Mouse (Mus musculus) cerebellum, adult 11 months (tissue): ENCODE results near the gene Ifit1bl2.
"Not testable (repeated sequence)": the region's sequence is repeated elsewhere in the genome, so short reads cannot be mapped to it uniquely, and the experiment has no call there.

Experiments
- DNase-seq: peaks from one replicate; pipeline ENCODE4 v3.0.0; 2022

Gene Ifit1bl2

GRCm38 (mm10) chr19:34607237-34608051 is 33.1 kb downstream of the Ifit1bl2 start, which contains the start of gene Ifit3b:
Ifit3b (plus strand) TSS chr19:34607970.
- DNase-seq, result not testable (repeated sequence)

- no peak for DNase-seq
Measured at GRCm38 (mm10) chr19:34605472-34605871, 35.1 kb downstream of the Ifit1bl2 start.

GRCm38 (mm10) chr19:34601888-34602287 is 38.7 kb downstream of the Ifit1bl2 start, which contains the start of gene Ifit1bl1:
Ifit1bl1 (minus strand) TSS chr19:34601956.
- not testable (repeated sequence) for DNase-seq

GRCm38 (mm10) chr19:34599250-34599649 is 41.3 kb downstream of the Ifit1bl2 start:
- DNase-seq, result not testable (repeated sequence)

- peak; percentile 16 for DNase-seq
Measured at GRCm38 (mm10) chr19:34598341-34598740, 42.2 kb downstream of the Ifit1bl2 start.

GRCm38 (mm10) chr19:34596811-34597210 is 43.7 kb downstream of the Ifit1bl2 start:
- no peak for DNase-seq

GRCm38 (mm10) chr19:34594523-34594922 is 46.0 kb downstream of the Ifit1bl2 start:
- DNase-seq, result not testable (repeated sequence)

GRCm38 (mm10) chr19:34593456-34593855 is 47.1 kb downstream of the Ifit1bl2 start:
- no peak for DNase-seq

- DNase-seq, result no peak
Measured at GRCm38 (mm10) chr19:34588959-34589358, 51.6 kb downstream of the Ifit1bl2 start.

- DNase-seq, result not testable (repeated sequence)
Measured at GRCm38 (mm10) chr19:34587898-34588692, 52.4 kb downstream of the Ifit1bl2 start.

- not testable (repeated sequence) for DNase-seq
Measured at GRCm38 (mm10) chr19:34585740-34586458, 54.6 kb downstream of the Ifit1bl2 start.

- not testable (repeated sequence) for DNase-seq
Measured at GRCm38 (mm10) chr19:34583126-34583766, 57.3 kb downstream of the Ifit1bl2 start, which contains the start of gene Ifit3. Ifit3 (plus strand) TSS chr19:34583531.

GRCm38 (mm10) chr19:34582696-34583095 is 57.8 kb downstream of the Ifit1bl2 start:
- not testable (repeated sequence) for DNase-seq

- no peak for DNase-seq
Measured at GRCm38 (mm10) chr19:34577121-34577520, 63.4 kb downstream of the Ifit1bl2 start.

- no peak for DNase-seq
Measured at GRCm38 (mm10) chr19:34573650-34574049, 66.9 kb downstream of the Ifit1bl2 start.

- no peak for DNase-seq
Measured at GRCm38 (mm10) chr19:34571080-34571479, 69.5 kb downstream of the Ifit1bl2 start.

- DNase-seq, result no peak
Measured at GRCm38 (mm10) chr19:34569896-34570476, 70.6 kb downstream of the Ifit1bl2 start.

GRCm38 (mm10) chr19:34568988-34569895 is 71.3 kb downstream of the Ifit1bl2 start:
- DNase-seq, result no peak
